Mouse (Mus musculus) heart, postnatal 10 days (tissue): ENCODE data around the gene P4ha1. TPM values are rescaled to one million over a fixed set of nuclear protein-coding genes. Genes with fewer than 3 reads are reported as not detected.
"Not testable (repeated sequence)": the region's sequence is repeated elsewhere in the genome, so short reads cannot be mapped to it uniquely, and the experiment has no call there.

Source experiments
- DNase-seq, 2 experiments: peaks; one replicate each; pipeline ENCODE4 v3.0.0; 2021
- intact Hi-C: fragments of 180-260 bp; cut with DNase I; formaldehyde crosslinking; loops from one replicate; pipeline ENCODE4 v1.15.1; 2025
- total RNA-seq, 2 experiments: library from RNA; stranded (reverse); gene quantifications; 2 replicates each; pipeline ENCODE4 v1.2.3; 2021

P4ha1 gene
- total RNA-seq, 2 experiments from 2014 or later, result 22.7 to 24.6 TPM

- DNase-seq, result no peak
- intact Hi-C loops, result no loop called here
Measured at GRCm38 (mm10) chr10:59365804-59366589, 42.9 kb downstream of the P4ha1 start.

- intact Hi-C loops, result no loop called here
- no peak for DNase-seq
Measured at GRCm38 (mm10) chr10:59366746-59367145, 43.6 kb downstream of the P4ha1 start.

GRCm38 (mm10) chr10:59367206-59367605 is 44.1 kb downstream of the P4ha1 start:
- intact Hi-C loops, result no loop called here
- no peak for DNase-seq

- intact Hi-C loops, result no loop called here
- DNase-seq, result no peak
Measured at GRCm38 (mm10) chr10:59368729-59369128, 45.6 kb downstream of the P4ha1 start.

GRCm38 (mm10) chr10:59369426-59369825 is 46.3 kb downstream of the P4ha1 start:
- intact Hi-C loops, result no loop called here
- DNase-seq, result no peak

- DNase-seq, result no peak
- intact Hi-C loops, result loop anchor here (5.0 kb wide), 1 partner anchor 489 kb away; no protein-coding TSS in a partner anchor
Measured at GRCm38 (mm10) chr10:59377906-59378305, 54.8 kb downstream of the P4ha1 start.

GRCm38 (mm10) chr10:59378728-59379127 is 55.6 kb downstream of the P4ha1 start:
- intact Hi-C loops, result loop anchor here (5.0 kb wide), 1 partner anchor 489 kb away; no protein-coding TSS in a partner anchor
- DNase-seq, result no peak

- intact Hi-C loops, result loop anchor here (5.0 kb wide), 1 partner anchor 487 kb away; no protein-coding TSS in a partner anchor
Measured at GRCm38 (mm10) chr10:59379927-59380326, 56.8 kb downstream of the P4ha1 start.

GRCm38 (mm10) chr10:59380411-59380821 is 57.3 kb downstream of the P4ha1 start:
- intact Hi-C loops, result no loop called here
- DNase-seq, result no peak

More at GRCm38 (mm10) chr10:59379927-59380326, 56.8 kb downstream of the P4ha1 start:
- DNase-seq, result no peak

GRCm38 (mm10) chr10:59381563-59381962 is 58.5 kb downstream of the P4ha1 start:
- intact Hi-C loops, DNase-seq: not testable (repeated sequence)

- intact Hi-C loops, result no loop called here
Measured at GRCm38 (mm10) chr10:59386951-59387350, 63.9 kb downstream of the P4ha1 start.

GRCm38 (mm10) chr10:59389652-59390051 is 66.6 kb downstream of the P4ha1 start:
- intact Hi-C loops, result no loop called here
- no peak for DNase-seq

More at GRCm38 (mm10) chr10:59386951-59387350, 63.9 kb downstream of the P4ha1 start:
- DNase-seq, result no peak

GRCm38 (mm10) chr10:59391907-59392306 is 68.8 kb downstream of the P4ha1 start:
- DNase-seq, result no peak
- intact Hi-C loops, result no loop called here

GRCm38 (mm10) chr10:59395461-59395860 is 72.4 kb downstream of the P4ha1 start, which contains the start of gene Gm10273:
Gene Gm10273 (plus strand): TSS chr10:59395632.
- not testable (repeated sequence) for DNase-seq

GRCm38 (mm10) chr10:59402899-59403792 is 80.0 kb downstream of the P4ha1 start, which contains the start of gene Pla2g12b:
Gene Pla2g12b (plus strand): TSS chr10:59403660.
- no peak for DNase-seq
- intact Hi-C loops, result no loop called here

More at GRCm38 (mm10) chr10:59395461-59395860, 72.4 kb downstream of the P4ha1 start, which contains the start of gene Gm10273:
- intact Hi-C loops, result not testable (repeated sequence)

GRCm38 (mm10) chr10:59403793-59404149 is 80.7 kb downstream of the P4ha1 start:
- intact Hi-C loops, result no loop called here
- no peak for DNase-seq

- intact Hi-C loops, result no loop called here
- no peak for DNase-seq
Measured at GRCm38 (mm10) chr10:59408499-59408898, 85.4 kb downstream of the P4ha1 start.

GRCm38 (mm10) chr10:59410264-59410663 is 87.2 kb downstream of the P4ha1 start:
- DNase-seq, result no peak
- intact Hi-C loops, result no loop called here

GRCm38 (mm10) chr10:59413711-59414110 is 90.6 kb downstream of the P4ha1 start:
- intact Hi-C loops, result no loop called here
- DNase-seq, result no peak

GRCm38 (mm10) chr10:59416623-59417022 is 93.5 kb downstream of the P4ha1 start:
- intact Hi-C loops, result no loop called here
- DNase-seq, result no peak

- intact Hi-C loops, result no loop called here
- DNase-seq, result no peak
Measured at GRCm38 (mm10) chr10:59419516-59419915, 96.4 kb downstream of the P4ha1 start.
